ENCODE assay signal across 22 mouse cellular contexts in the genomic region with DNA sequence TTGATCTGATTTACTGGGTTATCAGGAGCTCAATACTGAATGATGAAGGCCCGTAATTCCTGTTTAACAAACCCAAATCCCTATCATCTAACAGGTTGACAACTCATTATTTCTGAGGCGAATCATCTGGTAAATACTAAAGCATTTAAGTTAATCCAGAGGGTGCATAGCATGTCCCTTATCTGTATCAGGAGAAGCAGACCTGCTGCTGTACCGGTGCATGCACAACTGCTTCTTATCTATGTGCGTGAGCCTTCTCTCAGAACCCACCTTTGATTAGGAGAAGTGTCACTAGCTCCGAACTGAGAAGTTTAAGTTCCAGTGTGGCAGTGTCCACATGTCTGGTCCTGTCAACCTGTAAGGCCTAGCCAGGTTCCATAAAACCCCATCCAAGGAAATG.
A peak's percentile ranks its signal among the peaks of the same experiment; 100 is the strongest.
DNase-seq lines count a peak whose midpoint lies in the region; ATAC-seq and TF ChIP-seq lines count a peak whose summit lies in the region.
"Had no signal": no experiment of that assay in that cellular context is flagged by ENCODE, and none has a peak within 500 bp of the region (broad histone marks: within the 10 kb centered on the region; RNA-seq: fewer than 3 reads in every experiment).

No protein-coding gene starts in this region.

- no peak overlapping the region for H3K4me3 ChIP-seq in liver, embryonic 12.5 days
- no peak overlapping the region for H3K4me3 ChIP-seq in liver, postnatal 0 days (ENCODE audit: low read depth, low read length)
- no peak overlapping the region for H3K4me3 ChIP-seq in midbrain, postnatal 0 days (ENCODE audit: low read depth, low read length)
- H3K4me3 ChIP-seq: embryonic facial prominence, embryonic 12.5 days; embryonic facial prominence, embryonic 15.5 days; erythroblast, embryonic 14.5 days; forebrain, embryonic 12.5 days; forebrain, embryonic 15.5 days; heart, adult 2 months; hindbrain, embryonic 12.5 days; hindbrain, embryonic 15.5 days had no signal

- TF ChIP-seq CTCF in liver, postnatal 0 days (IDR thresholded peaks at IDR 0.05; ENCODE audit: low read depth): no peak
- TF ChIP-seq CTCF in midbrain, postnatal 0 days (IDR thresholded peaks at IDR 0.05): no peak

- peaks cover 8% of the 10 kb centered on the region for H3K4me1 ChIP-seq in liver, embryonic 12.5 days
- H3K4me1 ChIP-seq in liver, postnatal 0 days (ENCODE audit: insufficient read depth): no peaks in the 10 kb centered on the region
- H3K4me1 ChIP-seq in midbrain, postnatal 0 days (ENCODE audit: insufficient read depth, low read length): no peaks in the 10 kb centered on the region
- H3K4me1 ChIP-seq: embryonic facial prominence, embryonic 12.5 days; embryonic facial prominence, embryonic 15.5 days; forebrain, embryonic 15.5 days; hindbrain, embryonic 12.5 days; hindbrain, embryonic 15.5 days had no signal

- H3K9me3 ChIP-seq in liver, embryonic 12.5 days (replicated peaks): no peaks in the 10 kb centered on the region
- no peaks in the 10 kb centered on the region for H3K9me3 ChIP-seq in liver, postnatal 0 days (ENCODE audit: low read length)
- H3K9me3 ChIP-seq in midbrain, postnatal 0 days (ENCODE audit: low read length): no peaks in the 10 kb centered on the region
- H3K9me3 ChIP-seq: embryonic facial prominence, embryonic 12.5 days; embryonic facial prominence, embryonic 15.5 days; forebrain, embryonic 12.5 days; forebrain, embryonic 15.5 days; hindbrain, embryonic 12.5 days; hindbrain, embryonic 15.5 days had no signal

- no peak overlapping the region for H3K27ac ChIP-seq in liver, embryonic 12.5 days
- no peak overlapping the region for H3K27ac ChIP-seq in liver, postnatal 0 days (ENCODE audit: low read depth)
- no peak overlapping the region for H3K27ac ChIP-seq in midbrain, postnatal 0 days (ENCODE audit: low read depth, low read length)
- H3K27ac ChIP-seq: embryonic facial prominence, embryonic 12.5 days; embryonic facial prominence, embryonic 15.5 days; forebrain, embryonic 12.5 days; forebrain, embryonic 15.5 days; heart, adult 2 months; hindbrain, embryonic 12.5 days; hindbrain, embryonic 15.5 days had no signal

- WGBS in liver, embryonic 12.5 days (ENCODE audit: insufficient replicate concordance): 28% methylated on average over 5 of the region's 5 CpGs
- 47% methylated on average over 5 of the region's 5 CpGs for WGBS in liver, postnatal 0 days (ENCODE audit: insufficient replicate concordance)
- WGBS in midbrain, postnatal 0 days: 90% methylated on average over 5 of the region's 5 CpGs

- no peak for TF ChIP-seq EP300 in liver, postnatal 0 days (IDR thresholded peaks at IDR 0.05; ENCODE audit: low read depth)

- no peak overlapping the region for H3K4me2 ChIP-seq in liver, embryonic 12.5 days
- H3K4me2 ChIP-seq in liver, postnatal 0 days (ENCODE audit: low read depth, low read length): no peak overlapping the region
- H3K4me2 ChIP-seq in midbrain, postnatal 0 days (ENCODE audit: low read depth, low read length, poor library complexity, severe bottlenecking): no peak overlapping the region
- H3K4me2 ChIP-seq: embryonic facial prominence, embryonic 12.5 days; embryonic facial prominence, embryonic 15.5 days; forebrain, embryonic 12.5 days; forebrain, embryonic 15.5 days; heart, embryonic 11.5 days; hindbrain, embryonic 12.5 days; hindbrain, embryonic 15.5 days had no signal

- H3K27me3 ChIP-seq in liver, embryonic 12.5 days (replicated peaks): no peaks in the 10 kb centered on the region
- no peaks in the 10 kb centered on the region for H3K27me3 ChIP-seq in liver, postnatal 0 days (ENCODE audit: insufficient read depth, low read length)
- no peaks in the 10 kb centered on the region for H3K27me3 ChIP-seq in midbrain, postnatal 0 days (ENCODE audit: insufficient read depth, low read length)
- H3K27me3 ChIP-seq: embryonic facial prominence, embryonic 12.5 days; embryonic facial prominence, embryonic 15.5 days; forebrain, embryonic 12.5 days; forebrain, embryonic 15.5 days; hindbrain, embryonic 12.5 days; hindbrain, embryonic 15.5 days had no signal

- H3K36me3 ChIP-seq in liver, embryonic 12.5 days: no peaks in the 10 kb centered on the region
- H3K36me3 ChIP-seq in liver, postnatal 0 days (replicated peaks; ENCODE audit: insufficient read depth, low read length): no peaks in the 10 kb centered on the region
- no peaks in the 10 kb centered on the region for H3K36me3 ChIP-seq in midbrain, postnatal 0 days (ENCODE audit: insufficient read depth, low read length)
- H3K36me3 ChIP-seq: embryonic facial prominence, embryonic 12.5 days; embryonic facial prominence, embryonic 15.5 days; forebrain, embryonic 12.5 days; forebrain, embryonic 15.5 days; hindbrain, embryonic 15.5 days had no signal

- peak; percentile 85 for ATAC-seq in liver, embryonic 12.5 days
- ATAC-seq in liver, postnatal 0 days: no peak
- peak; percentile 80 for ATAC-seq in megakaryocyte progenitor cell, adult 5-6 weeks (replicated peaks; ENCODE audit: poor library complexity)
- ATAC-seq in midbrain, postnatal 0 days (ENCODE audit: low FRiP score): no peak
- ATAC-seq: forebrain, embryonic 15.5 days had no signal

- no peak overlapping the region for H3K9ac ChIP-seq in liver, embryonic 12.5 days
- H3K9ac ChIP-seq in liver, postnatal 0 days (replicated peaks): no peak overlapping the region
- no peak overlapping the region for H3K9ac ChIP-seq in midbrain, postnatal 0 days (replicated peaks; ENCODE audit: low read length, poor library complexity, severe bottlenecking)
- H3K9ac ChIP-seq: embryonic facial prominence, embryonic 12.5 days; embryonic facial prominence, embryonic 15.5 days; forebrain, embryonic 12.5 days; forebrain, embryonic 15.5 days; hindbrain, embryonic 12.5 days; hindbrain, embryonic 15.5 days had no signal

- DNase-seq in heart, adult 11 months: peak; percentile 23
- no peak for DNase-seq in heart, adult 9 months (ENCODE audit: low spot score in 2 of 2)
- DNase-seq in liver, postnatal 0 days: no peak
- no peak for DNase-seq in retina, postnatal 1 day
- DNase-seq in midbrain, postnatal 0 days (ENCODE audit: low spot score): no peak
- DNase-seq: adrenal gland, postnatal 10 days; adrenal gland, postnatal 36 days; cerebellum, adult 18-20 months; cerebellum, adult 9-10 months; cerebellum, postnatal 14 days; gastrocnemius, postnatal 25 days; heart, adult 2 months had no signal

Comparison
In these comparisons a context has a peak if more than half of its experiments do, and no peak if none do; other contexts are left out.
1. ATAC-seq: peak in liver, embryonic 12.5 days (single experiment) and megakaryocyte progenitor cell, adult 5-6 weeks (single experiment); none in liver, postnatal 0 days (single experiment) and midbrain, postnatal 0 days (single experiment).